Mouse (Mus musculus): ENCODE results near the gene Kdsr. TPM values are rescaled to one million over a fixed set of nuclear protein-coding genes. Genes with fewer than 3 reads are reported as not detected.

The Kdsr gene
- total RNA-seq, 4 experiments from 2014 or later = 43.0 to 45.7 (median 45.4) TPM

DNA sequence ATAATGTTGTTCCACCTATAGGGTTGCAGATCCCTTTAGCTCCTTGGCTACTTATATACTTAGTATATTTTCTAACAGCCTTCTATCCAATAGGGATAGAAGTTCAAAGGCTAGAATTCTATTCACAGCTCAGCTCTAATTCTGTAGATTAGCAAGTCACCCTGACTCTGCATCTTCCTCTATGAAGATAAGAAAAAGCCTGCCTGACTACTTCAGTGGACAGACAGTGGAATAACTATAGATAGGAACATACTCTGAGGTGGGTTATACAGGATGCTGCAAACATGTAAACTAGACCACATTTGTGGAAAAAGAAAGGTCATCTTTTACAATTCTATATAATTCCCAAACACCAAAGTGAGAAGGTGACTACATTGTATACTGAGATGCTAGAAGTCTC lies 66.9 kb downstream of the Kdsr start:
- no peak for DNase-seq

- DNase-seq = no peak
Measured at GRCm38 (mm10) chr1:106690887-106691286, 68.6 kb downstream of the Kdsr start.

DNA sequence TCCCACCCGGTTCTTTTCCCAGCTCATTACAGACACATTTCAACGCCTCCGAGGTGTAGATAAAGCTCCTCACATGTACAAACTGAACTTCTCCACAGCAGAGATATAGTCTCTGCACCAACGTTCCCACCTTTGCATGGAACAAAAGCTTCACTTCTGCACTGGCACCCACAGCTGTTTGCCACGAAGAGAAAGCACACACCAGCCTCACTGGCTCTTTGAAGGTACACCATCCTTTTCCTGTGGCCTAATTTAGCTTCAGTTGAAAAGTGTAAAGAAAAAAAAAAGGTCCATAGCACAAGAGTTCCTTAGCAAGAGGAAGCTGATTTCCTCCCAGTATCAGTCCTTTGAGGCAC lies 71.4 kb downstream of the Kdsr start:
- DNase-seq = no peak

- DNase-seq = no peak
Measured at GRCm38 (mm10) chr1:106687435-106688160, 71.9 kb downstream of the Kdsr start.

DNA sequence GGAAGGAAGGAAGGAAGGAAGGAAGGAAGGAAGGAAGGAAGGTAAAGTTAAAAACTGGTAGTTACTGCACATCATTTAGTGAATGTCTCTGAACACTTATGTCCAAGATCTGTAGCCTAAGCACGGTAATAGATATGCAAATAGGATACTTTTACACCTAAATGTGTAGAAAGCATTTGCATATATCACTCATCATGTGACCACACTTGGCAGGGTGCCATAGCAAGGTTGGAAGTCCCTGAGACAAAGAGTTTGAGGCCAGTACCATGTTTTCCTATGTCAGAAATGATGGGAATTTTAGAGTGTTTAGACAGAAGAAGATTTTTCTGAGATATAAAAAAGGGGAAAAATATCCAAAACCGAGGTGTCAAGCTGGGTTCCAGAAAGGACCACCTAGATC lies 73.8 kb downstream of the Kdsr start:
- no peak for DNase-seq

GRCm38 (mm10) chr1:106684546-106684945 lies 75.0 kb downstream of the Kdsr start:
- DNase-seq = no peak

- no peak for DNase-seq
Measured at GRCm38 (mm10) chr1:106682829-106683228, 76.7 kb downstream of the Kdsr start.

DNA sequence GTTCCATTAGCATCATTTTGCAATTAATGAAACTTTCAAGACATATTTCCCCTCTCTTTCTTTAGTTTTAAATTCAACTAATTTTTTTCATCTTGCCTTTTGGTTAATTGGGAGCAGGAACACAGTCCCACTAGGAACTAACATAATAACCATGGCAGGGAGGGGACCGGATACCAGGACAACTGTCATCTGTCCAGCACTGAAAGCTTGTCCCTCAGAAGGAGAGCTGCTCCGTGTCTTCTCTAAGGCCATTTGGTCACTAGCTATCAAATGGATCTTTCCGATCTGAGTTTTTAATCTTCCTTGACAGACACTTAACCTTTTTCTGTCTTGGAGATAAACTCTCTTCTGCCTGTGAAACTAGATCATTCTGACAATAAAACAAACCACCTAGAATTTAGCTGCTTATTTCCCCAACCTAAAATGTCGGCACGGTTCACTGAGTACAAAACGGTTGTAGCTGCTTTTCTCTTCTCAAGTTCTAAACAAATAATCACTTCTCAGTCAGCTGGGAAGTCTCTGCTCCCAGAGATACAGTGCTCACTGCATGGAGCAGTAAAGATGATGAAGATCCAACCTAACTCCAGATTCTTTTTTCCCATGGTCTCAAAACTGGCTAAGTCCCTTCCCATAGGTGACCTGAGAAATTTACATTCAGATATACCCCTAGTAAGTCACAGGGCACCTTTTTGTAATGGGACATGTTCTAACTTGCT lies 79.6 kb downstream of the Kdsr start:
- DNase-seq = no peak

- DNase-seq = no peak
Measured at GRCm38 (mm10) chr1:106678060-106678478, 81.5 kb downstream of the Kdsr start.

Other genes with a start within 250 kb of the Kdsr start
- gene Bcl2, start 45.5 kb downstream of the Kdsr start, total RNA-seq (2022) = 1 to 10 TPM; 5.8 to 7.7 (median 6.9) TPM
- gene Vps4b, start 37.0 kb upstream of the Kdsr start, total RNA-seq (2022) = 100 to 1,000 TPM in 3 of 4 experiments, 10 to 100 TPM in 1; 98.5 to 116 (median 108) TPM
- not detected for gene Serpinb5, start 101.4 kb upstream of the Kdsr start, total RNA-seq (2022)
- not detected for gene Serpinb12, start 174.7 kb upstream of the Kdsr start, total RNA-seq (2022)
- gene Serpinb13, start 221.3 kb upstream of the Kdsr start, total RNA-seq (2022) = under 1 TPM in 3 of 4 experiments, not detected in 1; 0.15 to 0.46 (median 0.31) TPM